Mouse (Mus musculus): ENCODE measurements around the gene Fggy. TPM values are rescaled to one million over a fixed set of nuclear protein-coding genes. Genes with fewer than 3 reads are reported as not detected.
A peak's percentile ranks its signal among the peaks of the same experiment; 100 is the strongest.

Fggy gene
- polyA plus RNA-seq, 1 experiment, result 11.4 TPM

DNA sequence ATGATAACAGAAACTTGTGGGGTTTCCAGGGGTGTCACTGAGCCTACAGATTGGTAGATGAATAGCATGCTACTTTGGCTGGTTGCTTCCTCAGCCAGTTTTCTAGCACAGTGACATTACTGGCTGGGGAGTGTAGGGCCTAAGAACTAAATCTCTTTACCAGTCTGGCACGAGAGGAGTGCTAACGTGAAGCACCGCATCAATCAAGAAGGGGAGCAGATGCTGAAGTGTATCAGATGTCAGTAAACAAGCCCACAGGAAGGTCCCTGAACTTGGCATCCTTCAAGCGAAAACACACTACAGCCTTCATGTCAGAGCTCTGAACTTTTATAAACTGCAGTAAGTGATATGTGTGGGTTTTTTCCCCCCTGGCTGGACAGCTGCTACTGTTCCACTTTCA lies 303.8 kb downstream of the Fggy start:
- no peak for DNase-seq
- WGBS, result 48% methylated on average over 4 of the region's 4 CpGs
- no peaks in the 10 kb centered on the region; the same call in 1 of the 2 replicates for H3K27me3 ChIP-seq (ENCODE audit: control insufficient read depth, insufficient read depth, low read length)
- H3K4me1 ChIP-seq (ENCODE audit: control insufficient read depth, insufficient read depth, low read length), result peaks cover 3% of the 10 kb centered on the region
- H3K4me3 ChIP-seq (replicated peaks; ENCODE audit: insufficient read depth, low read depth, low read length), result no peak overlapping the region
- TF ChIP-seq CTCF (IDR thresholded peaks at IDR 0.05; ENCODE audit: borderline replicate concordance, insufficient read depth, low read depth, low read length) (no peak), POLR2A (IDR thresholded peaks at IDR 0.05; ENCODE audit: borderline replicate concordance, insufficient read depth, low read length) (no peak)
- no peak overlapping the region for H3K27ac ChIP-seq (ENCODE audit: insufficient read depth, low read length)

- TF ChIP-seq CTCF (IDR thresholded peaks at IDR 0.05; ENCODE audit: borderline replicate concordance, insufficient read depth, low read depth, low read length) (no peak), POLR2A (IDR thresholded peaks at IDR 0.05; ENCODE audit: borderline replicate concordance, insufficient read depth, low read length) (no peak)
- Histone ChIP-seq H3K4me1 (ENCODE audit: control insufficient read depth, insufficient read depth, low read length) (peaks cover 3% of the 10 kb centered on the region), H3K4me3 (replicated peaks; ENCODE audit: insufficient read depth, low read depth, low read length) (no peak overlapping the region), H3K27ac (ENCODE audit: insufficient read depth, low read length) (no peak overlapping the region), H3K27me3 (ENCODE audit: control insufficient read depth, insufficient read depth, low read length) (no peaks in the 10 kb centered on the region; the same call in 1 of the 2 replicates)
- 54% methylated on average over 5 of the region's 5 CpGs for WGBS
- DNase-seq, result no peak
Measured at GRCm38 (mm10) chr4:95861741-95862155, 304.4 kb downstream of the Fggy start.

DNA sequence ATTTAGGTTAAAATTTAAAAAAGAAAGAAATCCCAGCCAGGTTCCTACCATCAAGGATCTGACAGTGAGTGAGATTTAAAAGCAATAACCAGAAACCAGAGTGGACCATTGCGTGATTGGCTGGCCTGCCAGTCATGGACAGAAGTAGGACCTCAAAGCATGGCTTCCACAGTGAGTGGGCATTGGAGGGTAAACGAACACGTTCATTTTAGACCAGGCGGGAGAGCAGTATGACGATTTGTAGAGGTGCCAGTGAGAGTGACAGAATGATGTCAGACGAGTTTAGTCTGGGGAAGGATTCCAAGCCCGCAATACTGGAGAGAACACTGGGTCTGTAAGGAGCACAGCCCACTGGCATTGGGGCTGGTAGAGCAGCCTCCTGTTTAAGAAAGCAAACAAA lies 305.0 kb downstream of the Fggy start:
- peaks cover 3% of the 10 kb centered on the region for H3K4me1 ChIP-seq (ENCODE audit: control insufficient read depth, insufficient read depth, low read length)
- no peak overlapping the region for H3K4me3 ChIP-seq (replicated peaks; ENCODE audit: insufficient read depth, low read depth, low read length)
- H3K27ac ChIP-seq (ENCODE audit: insufficient read depth, low read length), result no peak overlapping the region
- DNase-seq, result no peak
- TF ChIP-seq CTCF (IDR thresholded peaks at IDR 0.05; ENCODE audit: borderline replicate concordance, insufficient read depth, low read depth, low read length) (no peak), POLR2A (IDR thresholded peaks at IDR 0.05; ENCODE audit: borderline replicate concordance, insufficient read depth, low read length) (no peak)
- H3K27me3 ChIP-seq (ENCODE audit: control insufficient read depth, insufficient read depth, low read length), result no peaks in the 10 kb centered on the region; the same call in 1 of the 2 replicates
- 30% methylated on average over 7 of the region's 7 CpGs for WGBS

GRCm38 (mm10) chr4:95862781-95863499 lies 305.6 kb downstream of the Fggy start:
- Histone ChIP-seq H3K4me1 (ENCODE audit: control insufficient read depth, insufficient read depth, low read length) (peaks cover 3% of the 10 kb centered on the region), H3K27ac (ENCODE audit: insufficient read depth, low read length) (no peak overlapping the region), H3K27me3 (ENCODE audit: control insufficient read depth, insufficient read depth, low read length) (no peaks in the 10 kb centered on the region; the same call in 1 of the 2 replicates), H3K4me3 (replicated peaks; ENCODE audit: insufficient read depth, low read depth, low read length) (no peak overlapping the region)
- TF ChIP-seq POLR2A (IDR thresholded peaks at IDR 0.05; ENCODE audit: borderline replicate concordance, insufficient read depth, low read length) (no peak), CTCF (IDR thresholded peaks at IDR 0.05; ENCODE audit: borderline replicate concordance, insufficient read depth, low read depth, low read length) (peak; percentile 12; the same call in 1 of the 2 replicates)
- DNase-seq, result peak in 1 of 2 experiments; percentile 10
- WGBS, result 71% methylated on average over 6 of the region's 6 CpGs

DNA sequence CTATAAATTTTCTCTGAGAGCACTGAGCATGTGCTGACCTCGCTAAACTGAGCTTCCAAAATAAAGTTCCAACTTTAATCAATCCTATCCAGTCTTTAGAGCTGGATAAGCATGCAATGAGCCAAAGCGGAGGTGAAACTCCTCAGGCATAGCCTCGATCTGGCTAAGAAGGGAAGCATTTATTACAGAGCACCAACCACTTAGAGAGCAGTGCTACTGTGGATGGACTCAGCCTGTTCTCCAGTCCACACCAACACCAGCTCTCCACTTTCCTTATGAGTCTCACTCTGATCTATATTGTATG lies 306.1 kb downstream of the Fggy start:
- Histone ChIP-seq H3K27me3 (ENCODE audit: control insufficient read depth, insufficient read depth, low read length) (no peaks in the 10 kb centered on the region; the same call in 1 of the 2 replicates), H3K27ac (ENCODE audit: insufficient read depth, low read length) (no peak overlapping the region), H3K4me1 (ENCODE audit: control insufficient read depth, insufficient read depth, low read length) (peaks cover 3% of the 10 kb centered on the region), H3K4me3 (replicated peaks; ENCODE audit: insufficient read depth, low read depth, low read length) (no peak overlapping the region)
- 87% methylated on average over 3 of the region's 3 CpGs for WGBS
- no peak for DNase-seq
- TF ChIP-seq CTCF (IDR thresholded peaks at IDR 0.05; ENCODE audit: borderline replicate concordance, insufficient read depth, low read depth, low read length) (no peak), POLR2A (IDR thresholded peaks at IDR 0.05; ENCODE audit: borderline replicate concordance, insufficient read depth, low read length) (no peak)

DNA sequence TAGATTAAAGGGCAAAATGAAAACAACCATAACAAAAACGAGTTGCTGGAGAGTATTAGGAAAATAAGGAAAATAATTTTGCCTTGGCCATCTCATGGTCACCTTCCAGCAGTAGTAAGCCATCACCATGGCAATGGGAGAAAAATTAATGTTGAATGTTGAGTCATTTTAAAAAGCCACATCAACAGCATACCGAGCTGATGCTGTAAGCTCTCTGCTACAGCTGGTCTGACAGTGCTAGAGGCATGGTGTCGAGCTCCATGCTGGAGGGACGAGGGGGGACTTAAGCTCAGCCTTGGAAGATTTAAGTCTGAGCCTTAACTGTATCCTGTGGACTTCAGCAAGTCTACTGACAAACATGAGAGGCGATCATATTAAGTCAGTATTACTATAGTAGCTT lies 307.9 kb downstream of the Fggy start:
- 82% methylated on average over 5 of the region's 5 CpGs for WGBS
- Histone ChIP-seq H3K27me3 (ENCODE audit: control insufficient read depth, insufficient read depth, low read length) (no peaks in the 10 kb centered on the region; the same call in 1 of the 2 replicates), H3K4me3 (replicated peaks; ENCODE audit: insufficient read depth, low read depth, low read length) (no peak overlapping the region), H3K4me1 (ENCODE audit: control insufficient read depth, insufficient read depth, low read length) (peaks cover 3% of the 10 kb centered on the region), H3K27ac (ENCODE audit: insufficient read depth, low read length) (no peak overlapping the region)
- DNase-seq, result no peak
- no peak for TF ChIP-seq CTCF (IDR thresholded peaks at IDR 0.05; ENCODE audit: borderline replicate concordance, insufficient read depth, low read depth, low read length)
- TF ChIP-seq POLR2A (IDR thresholded peaks at IDR 0.05; ENCODE audit: borderline replicate concordance, insufficient read depth, low read length), result no peak

- Histone ChIP-seq H3K27ac (ENCODE audit: insufficient read depth, low read length) (no peak overlapping the region), H3K27me3 (ENCODE audit: control insufficient read depth, insufficient read depth, low read length) (no peaks in the 10 kb centered on the region; the same call in 1 of the 2 replicates), H3K4me3 (replicated peaks; ENCODE audit: insufficient read depth, low read depth, low read length) (no peak overlapping the region), H3K4me1 (ENCODE audit: control insufficient read depth, insufficient read depth, low read length) (peaks cover 3% of the 10 kb centered on the region)
- peak; percentile 25 to 29 for DNase-seq
- TF ChIP-seq POLR2A (IDR thresholded peaks at IDR 0.05; ENCODE audit: borderline replicate concordance, insufficient read depth, low read length) (no peak), CTCF (IDR thresholded peaks at IDR 0.05; ENCODE audit: borderline replicate concordance, insufficient read depth, low read depth, low read length) (no peak)
- WGBS, result 25% methylated on average over 3 of the region's 3 CpGs
Measured at GRCm38 (mm10) chr4:95865882-95866281, 308.6 kb downstream of the Fggy start.

GRCm38 (mm10) chr4:95867103-95867502 lies 309.8 kb downstream of the Fggy start:
- no peak for DNase-seq
- no peak for TF ChIP-seq POLR2A (IDR thresholded peaks at IDR 0.05; ENCODE audit: borderline replicate concordance, insufficient read depth, low read length)
- TF ChIP-seq CTCF (IDR thresholded peaks at IDR 0.05; ENCODE audit: borderline replicate concordance, insufficient read depth, low read depth, low read length), result no peak
- no peaks in the 10 kb centered on the region; the same call in none of the 2 replicates for H3K4me1 ChIP-seq (ENCODE audit: control insufficient read depth, insufficient read depth, low read length)
- WGBS, result 98% methylated on average over 3 of the region's 3 CpGs
- no peak overlapping the region for H3K27ac ChIP-seq (ENCODE audit: insufficient read depth, low read length)
- H3K4me3 ChIP-seq (replicated peaks; ENCODE audit: insufficient read depth, low read depth, low read length), result no peak overlapping the region
- no peaks in the 10 kb centered on the region; the same call in 1 of the 2 replicates for H3K27me3 ChIP-seq (ENCODE audit: control insufficient read depth, insufficient read depth, low read length)
